Mouse (Mus musculus): Measurements from ENCODE around the gene Dnajc7.
"Not testable (repeated sequence)": the region's sequence is repeated elsewhere in the genome, so short reads cannot be mapped to it uniquely, and the experiment has no call there.

Gene Dnajc7

DNA sequence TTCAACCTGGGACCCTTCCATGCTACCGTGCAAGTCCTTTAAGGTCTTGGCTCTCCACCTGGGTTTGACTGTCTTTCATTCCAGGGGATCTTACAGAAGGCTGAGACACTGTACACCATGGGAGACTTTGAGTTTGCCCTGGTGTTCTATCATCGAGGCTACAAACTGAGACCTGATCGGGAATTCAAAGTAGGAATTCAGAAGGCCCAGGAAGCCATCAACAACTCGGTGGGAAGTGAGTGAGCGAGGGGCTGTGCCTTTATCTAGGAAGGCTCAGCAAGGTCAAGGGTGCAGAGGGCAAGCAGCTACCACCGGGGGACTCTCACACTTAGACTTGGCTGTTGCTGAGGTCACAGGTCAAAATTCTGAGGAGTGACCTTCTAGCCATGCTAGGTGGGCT, 69.9 kb downstream of the Dnajc7 start:
- DNase-seq (ENCODE audit: low read depth, low spot score), result no peak

DNA sequence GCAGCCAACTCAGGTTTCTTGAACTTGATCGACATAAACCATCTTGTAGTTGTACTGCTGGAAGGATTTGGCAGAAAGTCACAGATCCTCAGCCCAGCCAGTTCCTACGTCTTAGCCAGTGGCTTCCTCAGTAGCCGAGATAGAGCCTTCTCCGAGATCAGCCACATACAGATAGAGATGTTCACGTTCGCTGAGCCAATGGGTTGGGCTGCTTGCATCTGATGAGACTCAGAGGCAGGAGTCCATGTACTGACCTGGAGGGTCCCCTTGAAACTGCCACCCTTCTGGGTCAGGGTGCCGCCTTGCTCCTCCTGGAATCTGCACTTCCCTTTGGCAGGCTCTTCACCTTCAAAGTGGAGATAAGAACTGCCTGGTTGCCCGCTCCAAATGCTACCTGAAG, 70.5 kb downstream of the Dnajc7 start:
- no peak for DNase-seq (ENCODE audit: low read depth, low spot score)

- no peak for DNase-seq (ENCODE audit: low read depth, low spot score)
Measured at GRCm38 (mm10) chr11:100548141-100548540, 71.8 kb downstream of the Dnajc7 start.

- DNase-seq (ENCODE audit: low read depth, low spot score), result no peak
Measured at GRCm38 (mm10) chr11:100546955-100547354, 73.0 kb downstream of the Dnajc7 start.

- DNase-seq (ENCODE audit: low read depth, low spot score), result no peak
Measured at GRCm38 (mm10) chr11:100545746-100546085, 74.3 kb downstream of the Dnajc7 start.

- DNase-seq (ENCODE audit: low read depth, low spot score), result peak; percentile 94
Measured at GRCm38 (mm10) chr11:100544832-100545745, 74.9 kb downstream of the Dnajc7 start, which contains the start of gene Ttc25. Gene Ttc25, plus strand, starts transcription at chr11:100545607.

GRCm38 (mm10) chr11:100541577-100541976, 78.4 kb downstream of the Dnajc7 start:
- no peak for DNase-seq (ENCODE audit: low read depth, low spot score)

GRCm38 (mm10) chr11:100540966-100541365, 79.0 kb downstream of the Dnajc7 start:
- no peak for DNase-seq (ENCODE audit: low read depth, low spot score)

- no peak for DNase-seq (ENCODE audit: low read depth, low spot score)
Measured at GRCm38 (mm10) chr11:100536466-100536865, 83.5 kb downstream of the Dnajc7 start.

- DNase-seq (ENCODE audit: low read depth, low spot score), result no peak
Measured at GRCm38 (mm10) chr11:100535996-100536395, 84.0 kb downstream of the Dnajc7 start.

- not testable (repeated sequence) for DNase-seq (ENCODE audit: low read depth, low spot score)
Measured at GRCm38 (mm10) chr11:100534821-100535220, 85.1 kb downstream of the Dnajc7 start.

GRCm38 (mm10) chr11:100534411-100534810, 85.6 kb downstream of the Dnajc7 start:
- not testable (repeated sequence) for DNase-seq (ENCODE audit: low read depth, low spot score)

DNA sequence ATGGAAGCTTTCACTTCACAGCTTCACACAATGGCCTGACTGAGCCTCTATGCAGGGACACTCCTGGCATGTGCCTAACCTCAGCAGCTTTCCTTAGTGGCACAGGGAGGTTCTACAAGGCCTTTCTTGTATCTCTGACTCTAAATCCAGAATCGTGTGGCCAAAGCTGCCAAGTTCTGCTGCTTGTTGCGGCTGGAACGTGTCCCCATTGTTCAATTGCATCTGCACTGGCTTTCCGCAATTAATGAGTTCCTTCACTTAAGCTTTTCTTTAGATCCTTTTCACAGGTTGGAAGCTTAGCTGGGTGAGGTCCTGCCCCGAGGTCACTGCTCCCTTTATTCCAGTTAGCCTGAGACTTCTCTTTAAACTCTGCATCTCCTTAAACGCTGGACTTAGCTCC, 86.1 kb downstream of the Dnajc7 start:
- no peak for DNase-seq (ENCODE audit: low read depth, low spot score)
